17 mouse cellular contexts compared by ENCODE assay signal in genomic region chr8:85706988-85707387, GRCm38 (mm10).
"Had no signal": no experiment of that assay in that cellular context is flagged by ENCODE, and none has a peak within 500 bp of the region (broad histone marks: within the 10 kb centered on the region; RNA-seq: fewer than 3 reads in every experiment).

No protein-coding gene starts in this region.

- DNase-seq: left cerebral cortex, postnatal 4 days; liver; liver, embryonic 13.5 days; liver, postnatal 0 days; lung, adult 18-20 months; lung, adult 2 months; lung, embryonic 14.5 days; lung, postnatal 10 days; lung, postnatal 14 days; lung, postnatal 36 days; lung, postnatal 4 days; midbrain, embryonic 14.5 days had no signal

- ATAC-seq: liver, embryonic 12.5 days; liver, postnatal 0 days; lung, postnatal 0 days; midbrain, embryonic 13.5 days; midbrain, embryonic 15.5 days; midbrain, embryonic 16.5 days had no signal
